Mouse (Mus musculus): ENCODE measurements around the gene Agbl2.

DNA sequence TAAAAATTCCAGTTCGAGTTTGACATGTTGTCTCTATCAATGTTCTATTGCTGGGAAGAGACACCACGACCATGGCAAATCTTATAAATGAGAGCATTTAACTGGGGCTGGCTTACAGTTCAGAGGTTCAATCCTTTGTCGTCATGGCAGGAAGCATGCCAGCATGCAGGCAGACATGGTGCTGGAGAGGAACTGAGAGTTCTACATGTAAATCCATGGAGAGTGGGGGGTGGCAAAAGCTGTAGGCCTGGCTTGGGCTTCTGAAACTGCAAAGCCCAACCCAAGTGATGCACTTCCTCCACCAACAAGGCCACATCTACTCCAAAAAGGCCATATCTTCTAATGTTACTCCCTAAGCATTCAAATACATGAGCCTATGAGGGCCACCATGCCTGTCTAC, 38.4 kb downstream of the Agbl2 start:
- TF ChIP-seq POLR2A (IDR thresholded peaks at IDR 0.05; ENCODE audit: low read depth, low read length) (no peak), CTCF (IDR thresholded peaks at IDR 0.05; ENCODE audit: borderline replicate concordance, insufficient read depth, low read length) (no peak)
